Mouse (Mus musculus) heart, adult 2 months (tissue): ENCODE measurements around the gene Fads6.

Experiments
- CTCF ChIP-seq: fragments of 200-600 bp; IDR thresholded peaks from 2 replicates; pipeline ENCODE4 v1.8.1; 2022; ENCODE audit warnings: antibody characterized with exemption, mild to moderate bottlenecking, moderate library complexity
- POLR2A ChIP-seq: fragments of 200-500 bp; IDR thresholded peaks from 2 replicates; pipeline ENCODE4 v1.6.1; 2011; ENCODE audit warnings: mild to moderate bottlenecking, low read depth, low read length, control low read depth; ENCODE audit not compliant: insufficient read depth

DNA sequence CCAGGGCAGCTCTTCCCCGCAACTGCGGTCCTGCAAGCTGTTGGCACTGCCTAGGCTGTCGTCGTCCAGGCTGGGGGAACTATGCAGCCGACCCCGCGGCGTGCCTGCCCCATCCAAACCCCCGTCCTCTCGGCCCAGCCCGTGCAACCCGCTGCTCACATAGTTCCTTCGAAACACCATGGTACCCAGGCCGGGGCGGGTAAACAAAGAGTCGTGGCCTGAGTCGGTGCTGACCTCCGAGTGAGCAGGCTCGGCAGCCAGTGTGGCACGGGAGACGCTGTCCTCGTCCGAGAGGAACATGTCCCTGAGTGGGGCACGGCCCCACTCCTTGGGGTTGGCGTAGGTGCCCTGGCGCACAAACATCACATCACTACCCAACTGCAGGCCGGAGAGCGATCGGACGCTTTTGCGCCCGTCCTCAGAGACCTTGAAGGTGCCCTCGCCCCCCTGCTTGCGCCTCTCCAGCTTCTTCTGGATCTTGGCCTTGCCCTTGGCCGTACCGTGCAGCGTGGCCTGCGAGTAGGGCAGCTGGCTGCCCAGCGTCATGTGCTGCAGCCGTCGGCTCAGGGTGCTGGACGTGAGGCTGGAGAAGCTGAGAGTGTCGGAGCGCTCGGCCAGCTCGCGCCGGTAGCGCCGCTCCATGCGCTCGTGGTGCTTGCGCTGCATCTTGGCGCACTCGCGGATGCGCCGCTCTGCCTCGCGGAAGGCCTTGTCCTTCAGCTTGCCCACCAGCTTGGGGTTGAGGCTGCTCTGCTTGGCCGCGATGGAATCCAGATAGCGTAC, 21.0 kb upstream of the Fads6 start:
- TF ChIP-seq CTCF = no peak
- TF ChIP-seq POLR2A = no peak
